Mouse (Mus musculus): ENCODE results near the gene Zfp277. TPM values are rescaled to one million over a fixed set of nuclear protein-coding genes. Genes with fewer than 3 reads are reported as not detected.

Gene Zfp277
- total RNA-seq (2014; rRNA removed) (22.9 and 26.3 TPM in 2 replicates), polyA plus RNA-seq (2015; fragmentation: Nextera tagmentation; extraction: Ambion mirVana) (29.9 and 31.4 TPM in 2 replicates)

- WGBS: under 1% methylated on average over 75 of the region's 80 CpGs
- Histone ChIP-seq H3K4me2 (ENCODE audit: low read depth, low read length, poor library complexity, severe bottlenecking) (peak within 1 kb of the TSS; percentile 75), H3K9me3 (ENCODE audit: low read length) (no peaks in the 10 kb centered on the region), H3K4me1 (ENCODE audit: insufficient read depth, low read length) (peaks cover 5% of the 10 kb centered on the region; the same call in 1 of the 2 replicates), H3K27me3 (ENCODE audit: insufficient read depth, low read length) (no peaks in the 10 kb centered on the region), H3K4me3 (ENCODE audit: low read depth, low read length) (peak within 1 kb of the TSS; percentile 79), H3K9ac (replicated peaks; ENCODE audit: low read length, poor library complexity, severe bottlenecking) (peak within 1 kb of the TSS; percentile 64), H3K36me3 (ENCODE audit: insufficient read depth, low read length) (no peaks in the 10 kb centered on the region), H3K27ac (ENCODE audit: low read depth, low read length) (peak within 1 kb of the TSS; percentile 83)
- 0 out of 2 replicates have a peak, but pooled peaks have one; percentile 8 for TF ChIP-seq CTCF (IDR thresholded peaks at IDR 0.05)
- peak; percentile 99 for ATAC-seq (ENCODE audit: low FRiP score)
- DNase-seq (ENCODE audit: low spot score): peak; percentile 100
These were observed at the start of gene Zfp277, which contains the start of gene Dock4 for GRCm38 (mm10) chr12:40445648-40446449. Gene Zfp277, minus strand, starts transcription at chr12:40445902. Gene Dock4, plus strand, starts transcription at chr12:40445952.

GRCm38 (mm10) chr12:40486047-40486837 is 40.5 kb upstream of the Zfp277 start:
- TF ChIP-seq CTCF (IDR thresholded peaks at IDR 0.05): no peak
- no peaks in the 10 kb centered on the region for H3K9me3 ChIP-seq (ENCODE audit: low read length)
- H3K4me2 ChIP-seq (ENCODE audit: low read depth, low read length, poor library complexity, severe bottlenecking): no peak overlapping the region
- no peaks in the 10 kb centered on the region for H3K27me3 ChIP-seq (ENCODE audit: insufficient read depth, low read length)
- H3K4me3 ChIP-seq (ENCODE audit: low read depth, low read length): no peak overlapping the region
- ATAC-seq (ENCODE audit: low FRiP score) (no peak), DNase-seq (ENCODE audit: low spot score) (no peak)
- peaks cover 17% of the 10 kb centered on the region for H3K4me1 ChIP-seq (ENCODE audit: insufficient read depth, low read length)
- no peak overlapping the region for H3K27ac ChIP-seq (ENCODE audit: low read depth, low read length)
- H3K36me3 ChIP-seq (ENCODE audit: insufficient read depth, low read length): no peaks in the 10 kb centered on the region
- 41% methylated on average over 12 of the region's 12 CpGs for WGBS
- H3K9ac ChIP-seq (replicated peaks; ENCODE audit: low read length, poor library complexity, severe bottlenecking): no peak overlapping the region

DNA sequence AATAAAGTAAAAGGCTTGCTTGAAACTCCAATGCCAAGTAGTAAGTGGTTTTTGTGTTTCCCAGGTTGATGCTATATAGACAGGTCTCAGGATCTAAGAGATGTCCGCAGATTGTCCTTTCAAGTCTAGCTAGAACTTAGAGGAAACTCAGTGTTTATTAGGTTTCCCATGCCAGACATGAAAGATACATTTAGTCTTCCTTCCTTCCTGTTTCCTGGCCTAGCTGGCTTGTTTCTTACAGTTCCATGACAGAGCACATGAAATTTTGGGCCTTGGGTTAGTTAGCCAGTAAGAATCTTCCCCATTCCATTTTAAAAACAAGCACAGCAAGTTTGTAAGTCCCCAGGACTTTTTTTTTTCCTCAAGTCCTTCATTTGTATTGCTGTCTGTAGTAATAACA is 39.5 kb upstream of the Zfp277 start:
- H3K27ac ChIP-seq (ENCODE audit: low read depth, low read length): no peak overlapping the region
- ATAC-seq (ENCODE audit: low FRiP score): no peak
- no peak overlapping the region for H3K4me2 ChIP-seq (ENCODE audit: low read depth, low read length, poor library complexity, severe bottlenecking)
- no peak for TF ChIP-seq CTCF (IDR thresholded peaks at IDR 0.05)
- no peaks in the 10 kb centered on the region for H3K27me3 ChIP-seq (ENCODE audit: insufficient read depth, low read length)
- H3K9me3 ChIP-seq (ENCODE audit: low read length): no peaks in the 10 kb centered on the region
- peaks cover 11% of the 10 kb centered on the region for H3K4me1 ChIP-seq (ENCODE audit: insufficient read depth, low read length)
- 83% methylated on average over 1 of the region's 1 CpGs for WGBS
- no peak overlapping the region for H3K4me3 ChIP-seq (ENCODE audit: low read depth, low read length)
- DNase-seq (ENCODE audit: low spot score): no peak
- no peak overlapping the region for H3K9ac ChIP-seq (replicated peaks; ENCODE audit: low read length, poor library complexity, severe bottlenecking)
- no peaks in the 10 kb centered on the region for H3K36me3 ChIP-seq (ENCODE audit: insufficient read depth, low read length)

GRCm38 (mm10) chr12:40484224-40484623 is 38.5 kb upstream of the Zfp277 start:
- Histone ChIP-seq H3K4me2 (ENCODE audit: low read depth, low read length, poor library complexity, severe bottlenecking) (no peak overlapping the region), H3K4me1 (ENCODE audit: insufficient read depth, low read length) (peaks cover 11% of the 10 kb centered on the region), H3K9me3 (ENCODE audit: low read length) (no peaks in the 10 kb centered on the region), H3K9ac (replicated peaks; ENCODE audit: low read length, poor library complexity, severe bottlenecking) (no peak overlapping the region), H3K4me3 (ENCODE audit: low read depth, low read length) (no peak overlapping the region), H3K27me3 (ENCODE audit: insufficient read depth, low read length) (no peaks in the 10 kb centered on the region), H3K27ac (ENCODE audit: low read depth, low read length) (peak overlapping the region; percentile 39; the same call in 1 of the 2 replicates), H3K36me3 (ENCODE audit: insufficient read depth, low read length) (no peaks in the 10 kb centered on the region)
- DNase-seq (ENCODE audit: low spot score) (no peak), ATAC-seq (ENCODE audit: low FRiP score) (peak; percentile 51; the same call in 1 of the 2 replicates)
- TF ChIP-seq CTCF (IDR thresholded peaks at IDR 0.05): no peak
- 10% methylated on average over 3 of the region's 3 CpGs for WGBS

GRCm38 (mm10) chr12:40477621-40478452 is 32.1 kb upstream of the Zfp277 start:
- Histone ChIP-seq H3K9me3 (ENCODE audit: low read length) (no peaks in the 10 kb centered on the region), H3K9ac (replicated peaks; ENCODE audit: low read length, poor library complexity, severe bottlenecking) (no peak overlapping the region), H3K27me3 (ENCODE audit: insufficient read depth, low read length) (no peaks in the 10 kb centered on the region), H3K4me2 (ENCODE audit: low read depth, low read length, poor library complexity, severe bottlenecking) (no peak overlapping the region), H3K4me3 (ENCODE audit: low read depth, low read length) (no peak overlapping the region), H3K27ac (ENCODE audit: low read depth, low read length) (no peak overlapping the region), H3K36me3 (ENCODE audit: insufficient read depth, low read length) (no peaks in the 10 kb centered on the region), H3K4me1 (ENCODE audit: insufficient read depth, low read length) (peaks cover 5% of the 10 kb centered on the region)
- peak; percentile 86 for DNase-seq (ENCODE audit: low spot score)
- no peak for TF ChIP-seq CTCF (IDR thresholded peaks at IDR 0.05)
- 14% methylated on average over 8 of the region's 8 CpGs for WGBS
- peak; percentile 71 for ATAC-seq (ENCODE audit: low FRiP score)
